Mouse (Mus musculus) liver, embryonic 14.5 days (tissue): ENCODE results near the gene Hhat. TPM values are rescaled to one million over a fixed set of nuclear protein-coding genes. Genes with fewer than 3 reads are reported as not detected.

ENCODE experiments used
- ATAC-seq: fragments of 200-750 bp; cut with Nextera tagmentation; 2 replicates; pipeline ENCODE4 v1.8.0; 2017; ENCODE audit warnings: moderate number of reproducible peaks, mild to moderate bottlenecking, moderate library complexity; ENCODE audit not compliant: insufficient read depth
- DNase-seq, 3 experiments: peaks; one replicate each; pipeline ENCODE4 v3.0.0-alpha.2; 2012 to 2013; ENCODE audit warnings: low read depth in 3 of 3, low spot score in 3 of 3
- H3K27ac ChIP-seq: fragments of 300-500 bp; sonication (generic); 2 replicates; pipeline ENCODE4 v1.5.1; 2014; ENCODE audit warnings: moderate library complexity, mild to moderate bottlenecking, control low read depth, inconsistent platforms
- H3K27me3 ChIP-seq: fragments of 300-500 bp; sonication (generic); 2 replicates; pipeline ENCODE4 v1.6.1; 2014; ENCODE audit warnings: mild to moderate bottlenecking, low read length, moderate library complexity; ENCODE audit not compliant: control insufficient read depth, insufficient read depth
- H3K36me3 ChIP-seq: fragments of 300-500 bp; sonication (generic); replicated peaks from 2 replicates; pipeline ENCODE4 v1.6.1; 2014; ENCODE audit warnings: low read depth; ENCODE audit not compliant: control insufficient read depth, insufficient read depth
- H3K4me1 ChIP-seq, 2 experiments: fragments of 200-500 bp in 1 of 2; fragments of 300-500 bp in 1 of 2; sonication (generic) in 1 of 2; replicated peaks; 2 replicates each; pipeline ENCODE4 v1.6.1; 2012 to 2014; ENCODE audit warnings: antibody characterized with exemption in 1 of 2, inconsistent platforms in 1 of 2, low read length in 1 of 2; ENCODE audit not compliant: control insufficient read depth in 2 of 2, insufficient read depth in 2 of 2
- H3K4me2 ChIP-seq: fragments of 300-500 bp; sonication (generic); 2 replicates; pipeline ENCODE4 v1.6.1; 2014; ENCODE audit warnings: low read depth, mild to moderate bottlenecking, control low read depth, moderate library complexity
- H3K4me3 ChIP-seq, 2 experiments: fragments of 200-500 bp in 1 of 2; fragments of 300-500 bp in 1 of 2; sonication (generic) in 1 of 2; 2 replicates each; pipeline ENCODE4 v1.5.1; 2012 to 2014; ENCODE audit warnings: low read depth in 2 of 2, low read length in 2 of 2, mild to moderate bottlenecking in 2 of 2, control low read depth in 1 of 2, inconsistent platforms in 1 of 2, moderate library complexity in 1 of 2; ENCODE audit not compliant: insufficient read depth in 1 of 2
- H3K9ac ChIP-seq: fragments of 300-500 bp; sonication (generic); replicated peaks from 2 replicates; pipeline ENCODE4 v1.6.1; 2014; ENCODE audit warnings: mild to moderate bottlenecking, control low read depth, moderate library complexity
- H3K9me3 ChIP-seq: fragments of 300-500 bp; sonication (generic); 2 replicates; pipeline ENCODE4 v1.6.1; 2016; ENCODE audit warnings: low read length, mixed read lengths; ENCODE audit not compliant: control insufficient read depth
- CTCF ChIP-seq: IDR thresholded peaks from 2 replicates; pipeline ENCODE4 v1.5.1; 2016; ENCODE audit warnings: antibody characterized with exemption, low read depth, control low read depth
- EP300 ChIP-seq: IDR thresholded peaks from 2 replicates; pipeline ENCODE4 v1.6.1; 2016; ENCODE audit warnings: antibody characterized with exemption, low read depth
- WGBS: fragments of 180-500 bp; shearing (Covaris S2); extraction: QIAGEN DNeasy Blood & Tissue Kit; methylation state at CpG from one replicate; pipeline ENCODE4 v1.1.7; 2014; ENCODE audit not compliant: insufficient replicate concordance; 5-methylcytosine and 5-hydroxymethylcytosine counted together
- polyA plus RNA-seq, 2 experiments: library from polyadenylated mRNA; depleted of rRNA in 1 of 2; stranded (reverse) in 1 of 2; unstranded in 1 of 2; fragments of >200 nt; fragmentation: Nextera tagmentation in 1 of 2; extraction: Ambion mirVana in 1 of 2; gene quantifications; 2 replicates each; pipeline versions ENCODE4 v1.2.1 to v1.2.3; 2012 to 2014

Hhat gene
- polyA plus RNA-seq, 2 experiments, result 0.73 to 1.4 TPM

DNA sequence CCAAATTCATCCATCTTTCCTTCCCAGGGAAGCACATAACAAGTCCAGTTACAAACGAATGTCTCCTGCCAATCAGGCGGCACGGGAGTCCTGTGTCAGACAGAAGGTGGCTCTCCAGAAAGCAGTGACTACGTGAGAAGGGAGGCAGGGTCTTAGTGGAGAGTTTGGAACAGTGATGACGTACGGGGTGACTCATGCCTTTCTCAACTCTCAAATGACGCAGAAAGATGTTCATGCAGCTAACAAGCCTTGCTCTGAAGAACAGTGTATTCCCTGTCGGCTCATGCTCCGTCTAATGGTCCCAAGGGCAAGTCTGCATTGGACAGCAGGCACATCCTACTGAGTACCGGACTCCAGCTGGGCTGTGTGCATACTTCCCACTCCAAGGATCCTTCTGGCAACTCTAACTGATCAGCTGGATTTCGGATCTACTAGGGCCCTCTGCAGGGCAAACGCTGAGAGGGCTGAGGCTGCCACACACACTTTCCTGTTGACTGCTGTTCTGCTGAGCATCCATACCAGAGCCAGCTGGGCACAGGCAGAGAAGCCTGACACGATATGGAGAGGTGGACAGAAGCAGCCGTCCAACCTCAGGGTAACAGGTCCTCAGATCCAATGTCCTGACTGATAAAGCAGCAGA, 245.2 kb downstream of the Hhat start:
- Histone ChIP-seq H3K4me3 (no peak overlapping the region), H3K4me2 (no peak overlapping the region), H3K4me1 (no peaks in the 10 kb centered on the region), H3K27ac (no peak overlapping the region), H3K36me3 (no peaks in the 10 kb centered on the region), H3K9ac (no peak overlapping the region), H3K9me3 (no peaks in the 10 kb centered on the region), H3K27me3 (no peaks in the 10 kb centered on the region)
- DNase-seq, result no peak
- WGBS, result 62% methylated on average over 14 of the region's 14 CpGs
- no peak for ATAC-seq
- no peak for TF ChIP-seq CTCF
- TF ChIP-seq EP300, result no peak

- Histone ChIP-seq H3K9ac (no peak overlapping the region), H3K9me3 (no peaks in the 10 kb centered on the region), H3K4me2 (no peak overlapping the region), H3K27me3 (no peaks in the 10 kb centered on the region), H3K36me3 (no peaks in the 10 kb centered on the region), H3K27ac (no peak overlapping the region), H3K4me1 (no peaks in the 10 kb centered on the region), H3K4me3 (no peak overlapping the region)
- TF ChIP-seq EP300 (no peak), CTCF (no peak)
- DNase-seq (no peak), ATAC-seq (no peak)
- WGBS, result 66% methylated on average over 12 of the region's 12 CpGs
These were observed 248.4 kb downstream of the Hhat start for GRCm38 (mm10) chr1:192522376-192523178.

DNA sequence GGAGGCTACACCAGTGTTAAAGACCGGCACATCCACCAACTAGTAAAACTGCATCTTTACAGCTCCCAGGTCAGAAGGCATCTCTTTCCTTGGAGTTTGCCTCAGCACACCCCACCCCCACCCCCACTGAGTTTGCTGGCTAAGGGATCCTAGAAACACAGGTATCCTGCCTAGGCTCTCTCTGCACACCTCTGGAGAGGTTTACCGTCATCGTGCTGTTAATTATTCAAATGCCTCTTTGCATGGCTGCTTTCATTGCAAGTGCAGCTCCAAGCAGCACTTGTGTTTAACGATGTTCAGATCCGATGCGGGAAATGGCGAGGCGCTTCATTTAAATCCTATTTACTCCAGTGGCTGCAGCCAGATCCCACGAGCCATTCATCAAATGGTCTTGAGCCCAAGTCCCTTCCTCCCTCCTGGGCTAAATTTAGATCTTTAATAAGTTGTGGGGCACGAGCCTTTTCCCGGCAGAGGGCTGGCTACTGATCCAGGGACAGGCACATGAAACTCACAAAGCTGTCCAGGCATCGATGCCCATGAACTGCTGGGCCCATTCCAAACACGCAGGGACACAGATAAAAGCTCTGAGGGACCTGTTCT, 250.1 kb downstream of the Hhat start:
- Histone ChIP-seq H3K9ac (no peak overlapping the region), H3K4me1 (no peaks in the 10 kb centered on the region), H3K27ac (no peak overlapping the region), H3K27me3 (no peaks in the 10 kb centered on the region), H3K4me2 (no peak overlapping the region), H3K4me3 (no peak overlapping the region), H3K36me3 (no peaks in the 10 kb centered on the region), H3K9me3 (no peaks in the 10 kb centered on the region)
- DNase-seq (no peak), ATAC-seq (no peak)
- 51% methylated on average over 13 of the region's 13 CpGs for WGBS
- TF ChIP-seq EP300 (no peak), CTCF (no peak)

DNA sequence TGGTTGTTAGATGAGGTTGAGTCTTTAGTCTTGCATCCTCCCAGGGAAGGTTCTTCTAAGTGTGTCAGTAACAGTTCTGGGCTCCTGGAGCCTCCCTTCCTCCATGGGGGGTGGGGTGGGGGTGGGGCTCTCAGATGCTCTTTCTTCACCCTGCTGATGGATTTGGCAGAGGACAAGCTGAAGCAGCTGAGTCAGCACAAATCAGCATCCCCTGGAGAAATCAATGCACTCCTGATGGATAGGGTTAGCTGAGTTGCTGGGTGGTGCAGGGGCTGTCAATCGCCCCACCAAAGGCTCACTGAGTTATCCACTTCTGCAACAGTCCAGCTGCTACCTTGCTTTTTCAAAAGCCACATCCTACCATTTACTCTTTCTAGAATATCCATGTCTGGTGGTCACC, 251.3 kb downstream of the Hhat start:
- DNase-seq, result no peak
- H3K4me3 ChIP-seq, result no peak overlapping the region
- H3K9me3 ChIP-seq, result no peaks in the 10 kb centered on the region
- no peak overlapping the region for H3K27ac ChIP-seq
- H3K9ac ChIP-seq, result no peak overlapping the region
- H3K4me1 ChIP-seq, result no peaks in the 10 kb centered on the region
- H3K4me2 ChIP-seq, result no peak overlapping the region
- no peaks in the 10 kb centered on the region for H3K27me3 ChIP-seq
- no peak for TF ChIP-seq CTCF
- no peak for TF ChIP-seq EP300
- ATAC-seq, result no peak
- 60% methylated on average over 1 of the region's 1 CpGs for WGBS
- no peaks in the 10 kb centered on the region for H3K36me3 ChIP-seq

DNA sequence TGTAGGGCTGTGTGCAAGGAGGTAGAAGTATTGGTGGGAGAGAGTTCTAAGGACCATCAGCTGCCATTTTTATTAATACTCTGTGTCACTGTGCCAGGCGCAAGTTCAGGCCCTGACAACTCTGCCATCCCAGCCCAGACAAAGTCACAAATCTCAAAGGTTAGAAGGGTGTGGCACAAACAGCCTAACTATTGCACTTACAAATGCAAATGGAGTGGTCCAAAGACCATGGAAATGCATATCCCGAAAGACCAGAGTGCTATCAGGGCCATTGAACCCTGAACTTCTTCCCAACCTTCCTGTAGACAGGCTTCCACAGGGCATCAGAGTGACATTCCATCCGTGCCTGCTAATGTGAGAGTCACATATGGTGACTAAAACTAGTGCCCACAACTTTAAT, 255.7 kb downstream of the Hhat start:
- H3K36me3 ChIP-seq, result no peaks in the 10 kb centered on the region
- TF ChIP-seq CTCF (no peak), EP300 (no peak)
- no peak overlapping the region for H3K4me3 ChIP-seq
- H3K9me3 ChIP-seq, result no peaks in the 10 kb centered on the region
- ATAC-seq (no peak), DNase-seq (no peak)
- H3K27ac ChIP-seq, result no peak overlapping the region
- 44% methylated on average over 3 of the region's 3 CpGs for WGBS
- no peaks in the 10 kb centered on the region for H3K4me1 ChIP-seq
- H3K27me3 ChIP-seq, result no peaks in the 10 kb centered on the region
- H3K4me2 ChIP-seq, result no peak overlapping the region
- H3K9ac ChIP-seq, result no peak overlapping the region
